13 mouse cellular contexts compared by ENCODE assay signal in genomic region chr13:28425116-28425515, GRCm38 (mm10).
DNase-seq lines count a peak whose midpoint lies in the region; ATAC-seq lines count a peak whose summit lies in the region.
"Had no signal": no experiment of that assay in that cellular context is flagged by ENCODE, and none has a peak within 500 bp of the region (broad histone marks: within the 10 kb centered on the region; RNA-seq: fewer than 3 reads in every experiment).

No protein-coding gene starts in this region.

- no peak overlapping the region for H3K4me3 ChIP-seq in heart, embryonic 16.5 days (ENCODE audit: low read length)
- no peak overlapping the region for H3K4me3 ChIP-seq in heart, embryonic 11.5 days (ENCODE audit: low read depth, low read length)
- no peak overlapping the region for H3K4me3 ChIP-seq in embryonic facial prominence, embryonic 10.5 days
- no peak overlapping the region for H3K4me3 ChIP-seq in forebrain, embryonic 16.5 days (replicated peaks; ENCODE audit: low read length)

- no peaks in the 10 kb centered on the region for H3K36me3 ChIP-seq in heart, embryonic 16.5 days (ENCODE audit: control insufficient read depth, insufficient read depth)
- H3K36me3 ChIP-seq in heart, embryonic 11.5 days (ENCODE audit: control insufficient read depth, insufficient read depth, low read length) = no peaks in the 10 kb centered on the region
- no peaks in the 10 kb centered on the region for H3K36me3 ChIP-seq in embryonic facial prominence, embryonic 10.5 days (replicated peaks)
- H3K36me3 ChIP-seq in forebrain, embryonic 16.5 days (ENCODE audit: control insufficient read depth, insufficient read depth) = no peaks in the 10 kb centered on the region

- peak overlapping the region; percentile 61 for H3K27ac ChIP-seq in heart, embryonic 16.5 days (ENCODE audit: low read length)
- H3K27ac ChIP-seq in heart, embryonic 11.5 days (ENCODE audit: low read depth, low read length) = no peak overlapping the region
- H3K27ac ChIP-seq in embryonic facial prominence, embryonic 10.5 days (replicated peaks) = peak overlapping the region; percentile 48; the same call in 1 of the 2 replicates
- peak overlapping the region; percentile 7 for H3K27ac ChIP-seq in forebrain, embryonic 16.5 days (ENCODE audit: low read length)

- ATAC-seq in heart, embryonic 16.5 days (replicated peaks; ENCODE audit: extremely low read depth, insufficient read depth, low FRiP score) = no peak
- no peak for ATAC-seq in heart, embryonic 11.5 days (replicated peaks; ENCODE audit: insufficient number of reproducible peaks, low FRiP score, low TSS enrichment)
- ATAC-seq in forebrain, embryonic 16.5 days = peak; percentile 73
- ATAC-seq: CD4-positive, CD25-positive, alpha-beta regulatory T cell, adult 4 months had no signal

- no peak overlapping the region for H3K4me2 ChIP-seq in heart, embryonic 16.5 days (ENCODE audit: low read depth, low read length)
- no peak overlapping the region for H3K4me2 ChIP-seq in heart, embryonic 11.5 days
- H3K4me2 ChIP-seq in forebrain, embryonic 16.5 days (ENCODE audit: low read length) = no peak overlapping the region

- H3K9me3 ChIP-seq in heart, embryonic 16.5 days (replicated peaks; ENCODE audit: control insufficient read depth, low read length) = no peaks in the 10 kb centered on the region
- H3K9me3 ChIP-seq in heart, embryonic 11.5 days (replicated peaks; ENCODE audit: control insufficient read depth, low read length) = no peaks in the 10 kb centered on the region
- no peaks in the 10 kb centered on the region for H3K9me3 ChIP-seq in embryonic facial prominence, embryonic 10.5 days
- no peaks in the 10 kb centered on the region for H3K9me3 ChIP-seq in forebrain, embryonic 16.5 days (ENCODE audit: control insufficient read depth, low read length)

- WGBS in heart, embryonic 16.5 days = 64% methylated on average over 3 of the region's 3 CpGs
- WGBS in heart, embryonic 11.5 days (ENCODE audit: insufficient replicate concordance) = 80% methylated on average over 3 of the region's 3 CpGs
- WGBS in embryonic facial prominence, embryonic 10.5 days = 81% methylated on average over 3 of the region's 3 CpGs
- WGBS in forebrain, embryonic 16.5 days = 48% methylated on average over 3 of the region's 3 CpGs

- no peaks in the 10 kb centered on the region for H3K27me3 ChIP-seq in heart, embryonic 16.5 days (ENCODE audit: control insufficient read depth, insufficient read depth, low read length)
- no peaks in the 10 kb centered on the region for H3K27me3 ChIP-seq in heart, embryonic 11.5 days (ENCODE audit: control insufficient read depth, insufficient read depth, low read length)
- no peaks in the 10 kb centered on the region for H3K27me3 ChIP-seq in embryonic facial prominence, embryonic 10.5 days (replicated peaks; ENCODE audit: low read depth, poor library complexity, severe bottlenecking)
- no peaks in the 10 kb centered on the region for H3K27me3 ChIP-seq in forebrain, embryonic 16.5 days (replicated peaks; ENCODE audit: control insufficient read depth, insufficient read depth, low read length)

- H3K9ac ChIP-seq in heart, embryonic 16.5 days (ENCODE audit: low read length) = no peak overlapping the region
- H3K9ac ChIP-seq in heart, embryonic 11.5 days (ENCODE audit: low read depth, low read length) = no peak overlapping the region
- no peak overlapping the region for H3K9ac ChIP-seq in forebrain, embryonic 16.5 days (replicated peaks; ENCODE audit: low read depth, low read length)

- peak; percentile 19 to 63 for DNase-seq in layer of hippocampus, postnatal 14 days (ENCODE audit: low spot score in 2 of 2)
- DNase-seq in layer of hippocampus, adult 8-10 months (ENCODE audit: low spot score in 2 of 2) = no peak
- no peak for DNase-seq in embryonic facial prominence, embryonic 10.5 days (ENCODE audit: low spot score)
- no peak for DNase-seq in adrenal gland, adult 18-20 months (ENCODE audit: low spot score in 2 of 2)
- DNase-seq: adrenal gland, adult 8-10 months; cerebellum, adult 2 months; kidney, adult 8-10 months; lung, adult 2 months; midbrain, embryonic 14.5 days had no signal

- H3K4me1 ChIP-seq in heart, embryonic 16.5 days (ENCODE audit: control insufficient read depth, insufficient read depth, low read length) = peaks cover 29% of the 10 kb centered on the region
- H3K4me1 ChIP-seq in heart, embryonic 11.5 days (ENCODE audit: control insufficient read depth, insufficient read depth, low read length) = peaks cover 26% of the 10 kb centered on the region
- H3K4me1 ChIP-seq in embryonic facial prominence, embryonic 10.5 days = peaks cover 19% of the 10 kb centered on the region
- H3K4me1 ChIP-seq in forebrain, embryonic 16.5 days (replicated peaks; ENCODE audit: control insufficient read depth, insufficient read depth, low read length) = peaks cover 18% of the 10 kb centered on the region

Comparison
In these comparisons a context has a peak if more than half of its experiments do, and no peak if none do; other contexts are left out.
1. DNase-seq: peak in layer of hippocampus, postnatal 14 days (2 of 2); none in layer of hippocampus, adult 8-10 months (0 of 2), embryonic facial prominence, embryonic 10.5 days (single experiment) and adrenal gland, adult 18-20 months (0 of 2).